ENCODE assay signal across 23 mouse cellular contexts in the genomic region with DNA sequence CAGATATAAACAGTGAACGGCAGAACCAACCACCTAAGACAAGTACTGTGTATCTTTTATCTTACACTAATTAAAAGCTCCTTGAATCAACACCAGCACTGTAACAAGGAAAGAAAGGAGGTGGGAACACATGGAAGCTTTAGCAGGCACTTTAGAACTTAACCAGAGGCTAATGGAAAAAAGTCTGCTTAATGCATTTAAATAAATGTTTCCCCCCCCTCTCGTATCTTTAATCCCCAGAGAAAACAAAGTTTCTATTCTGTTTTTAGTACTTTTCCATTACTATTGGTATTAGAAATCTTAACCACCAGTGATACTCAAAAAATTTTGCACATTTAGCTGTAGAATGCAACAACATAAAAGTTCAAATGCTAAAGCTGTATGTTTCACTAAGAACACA.
"Had no signal": no experiment of that assay in that cellular context is flagged by ENCODE, and none has a peak within 500 bp of the region (broad histone marks: within the 10 kb centered on the region; RNA-seq: fewer than 3 reads in every experiment).

No protein-coding gene starts in this region.

- H3K4me2 ChIP-seq: heart, embryonic 12.5 days; hindbrain, embryonic 13.5 days; hindbrain, embryonic 15.5 days; kidney, embryonic 15.5 days; limb, embryonic 12.5 days; liver, embryonic 11.5 days; liver, embryonic 13.5 days; liver, embryonic 15.5 days had no signal

- H3K27ac ChIP-seq: heart, embryonic 10.5 days; hindbrain, embryonic 13.5 days; hindbrain, embryonic 15.5 days; hindbrain, postnatal 0 days; kidney, embryonic 15.5 days; kidney, postnatal 0 days; left cerebral cortex, adult 2 months; limb, embryonic 10.5 days; limb, embryonic 12.5 days; liver, embryonic 13.5 days; liver, embryonic 15.5 days had no signal

- H3K9ac ChIP-seq: heart, embryonic 12.5 days; hindbrain, embryonic 13.5 days; hindbrain, embryonic 15.5 days; kidney, embryonic 15.5 days; limb, embryonic 12.5 days; liver, embryonic 13.5 days; liver, embryonic 15.5 days had no signal

- H3K4me3 ChIP-seq: heart, embryonic 10.5 days; heart, embryonic 12.5 days; hindbrain, embryonic 13.5 days; hindbrain, embryonic 15.5 days; kidney, embryonic 15.5 days; left cerebral cortex, adult 2 months; limb, embryonic 10.5 days; limb, embryonic 12.5 days; liver, embryonic 13.5 days; liver, embryonic 15.5 days had no signal

- DNase-seq: gastrocnemius, postnatal 14 days; gastrocnemius, postnatal 36 days; heart, adult 18-20 months; kidney, adult 11 months; kidney, adult 2 months; kidney, adult 9 months; kidney, postnatal 14 days; kidney, postnatal 36 days; liver; liver, embryonic 13.5 days had no signal

- ATAC-seq: hindbrain, postnatal 0 days; intestine, embryonic 16.5 days had no signal

- H3K27me3 ChIP-seq: heart, embryonic 12.5 days; hindbrain, embryonic 13.5 days; hindbrain, embryonic 15.5 days; kidney, embryonic 15.5 days; limb, embryonic 12.5 days; liver, embryonic 13.5 days; liver, embryonic 15.5 days had no signal

- H3K9me3 ChIP-seq: heart, embryonic 10.5 days; heart, embryonic 12.5 days; hindbrain, embryonic 13.5 days; hindbrain, embryonic 15.5 days; kidney, embryonic 15.5 days; limb, embryonic 10.5 days; limb, embryonic 12.5 days; liver, embryonic 13.5 days; liver, embryonic 15.5 days had no signal
